Mouse (Mus musculus) hindbrain, embryonic 11.5 days (tissue): ENCODE data around the gene Cadps. TPM values are rescaled to one million over a fixed set of nuclear protein-coding genes. Genes with fewer than 3 reads are reported as not detected.

Source experiments
- ATAC-seq: fragments of 200-750 bp; cut with Nextera tagmentation; 2 replicates; pipeline ENCODE4 v1.8.0; 2017; ENCODE audit warnings: mild to moderate bottlenecking, moderate TSS enrichment, moderate library complexity; ENCODE audit not compliant: low FRiP score
- DNase-seq: peaks from one replicate; pipeline ENCODE4 v3.0.0-alpha.2; 2015; ENCODE audit warnings: low spot score
- H3K27ac ChIP-seq: fragments of 300-500 bp; sonication (generic); 2 replicates; pipeline ENCODE4 v1.5.1; 2014; ENCODE audit warnings: mild to moderate bottlenecking, low read depth, low read length
- H3K27me3 ChIP-seq: fragments of 300-500 bp; sonication (generic); 2 replicates; pipeline ENCODE4 v1.6.1; 2014; ENCODE audit warnings: mild to moderate bottlenecking, low read length, moderate library complexity, mixed read lengths; ENCODE audit not compliant: control insufficient read depth, insufficient read depth
- H3K36me3 ChIP-seq: fragments of 300-500 bp; sonication (generic); 2 replicates; pipeline ENCODE4 v1.6.1; 2014; ENCODE audit warnings: mild to moderate bottlenecking, low read length, moderate library complexity, mixed read lengths; ENCODE audit not compliant: control insufficient read depth, insufficient read depth
- H3K4me1 ChIP-seq: fragments of 300-500 bp; sonication (generic); replicated peaks from 2 replicates; pipeline ENCODE4 v1.6.1; 2014; ENCODE audit warnings: low read length, mixed read lengths; ENCODE audit not compliant: control insufficient read depth, insufficient read depth
- H3K4me2 ChIP-seq: fragments of 300-500 bp; sonication (generic); replicated peaks from 2 replicates; pipeline ENCODE4 v1.6.1; 2014; ENCODE audit warnings: mild to moderate bottlenecking, low read depth, low read length
- H3K4me3 ChIP-seq: fragments of 300-500 bp; sonication (generic); 2 replicates; pipeline ENCODE4 v1.5.1; 2014; ENCODE audit warnings: low read depth, low read length
- H3K9ac ChIP-seq: fragments of 300-500 bp; sonication (generic); 2 replicates; pipeline ENCODE4 v1.6.1; 2014; ENCODE audit warnings: low read depth, low read length
- H3K9me3 ChIP-seq: fragments of 300-500 bp; sonication (generic); 2 replicates; pipeline ENCODE4 v1.6.1; 2016; ENCODE audit warnings: low read length; ENCODE audit not compliant: control insufficient read depth
- WGBS: fragments of 180-500 bp; shearing (Covaris S2); extraction: QIAGEN DNeasy Blood & Tissue Kit; methylation state at CpG from one replicate; pipeline ENCODE4 v1.1.7; 2014; 5-methylcytosine and 5-hydroxymethylcytosine counted together
- polyA plus RNA-seq: library from polyadenylated mRNA; unstranded; fragments of >200 nt; fragmentation: Nextera tagmentation; extraction: Ambion mirVana; gene quantifications from 2 replicates; pipeline ENCODE4 v1.2.1, GENCODE M21; 2014

Gene Cadps
- polyA plus RNA-seq, 1 experiment from 2014 or later = 24.3 TPM

DNA sequence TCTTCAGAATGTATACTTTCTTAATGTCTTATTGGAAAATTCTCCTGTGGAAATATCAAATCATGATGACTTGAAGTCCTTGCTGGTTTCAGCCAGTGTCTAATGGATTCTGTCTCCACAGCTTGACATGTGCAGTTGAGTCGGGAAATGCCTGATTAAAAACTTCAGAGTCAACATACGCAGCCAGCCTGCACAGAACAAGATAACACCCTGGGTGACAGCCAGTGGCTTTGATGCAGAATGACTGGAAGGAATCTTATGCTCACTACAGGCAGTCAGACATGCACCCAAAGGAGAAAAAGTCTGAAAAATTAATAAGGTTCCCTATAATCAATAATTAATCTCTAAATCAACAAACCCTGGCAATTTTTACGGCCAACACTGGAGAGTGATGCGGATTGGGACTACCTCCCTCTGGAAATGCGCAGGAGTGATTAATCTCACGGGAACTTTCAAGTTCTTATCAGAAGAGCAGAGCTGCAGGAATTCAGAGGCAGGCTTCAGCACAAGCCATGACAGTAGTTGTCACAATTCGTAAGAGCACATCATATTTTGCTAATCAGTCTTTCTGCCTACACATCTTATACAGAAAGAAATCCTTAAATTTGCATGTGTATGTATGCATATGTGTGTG, 185.6 kb downstream of the Cadps start:
- DNase-seq = no peak
- ATAC-seq = no peak
- H3K4me2 ChIP-seq = no peak overlapping the region

DNA sequence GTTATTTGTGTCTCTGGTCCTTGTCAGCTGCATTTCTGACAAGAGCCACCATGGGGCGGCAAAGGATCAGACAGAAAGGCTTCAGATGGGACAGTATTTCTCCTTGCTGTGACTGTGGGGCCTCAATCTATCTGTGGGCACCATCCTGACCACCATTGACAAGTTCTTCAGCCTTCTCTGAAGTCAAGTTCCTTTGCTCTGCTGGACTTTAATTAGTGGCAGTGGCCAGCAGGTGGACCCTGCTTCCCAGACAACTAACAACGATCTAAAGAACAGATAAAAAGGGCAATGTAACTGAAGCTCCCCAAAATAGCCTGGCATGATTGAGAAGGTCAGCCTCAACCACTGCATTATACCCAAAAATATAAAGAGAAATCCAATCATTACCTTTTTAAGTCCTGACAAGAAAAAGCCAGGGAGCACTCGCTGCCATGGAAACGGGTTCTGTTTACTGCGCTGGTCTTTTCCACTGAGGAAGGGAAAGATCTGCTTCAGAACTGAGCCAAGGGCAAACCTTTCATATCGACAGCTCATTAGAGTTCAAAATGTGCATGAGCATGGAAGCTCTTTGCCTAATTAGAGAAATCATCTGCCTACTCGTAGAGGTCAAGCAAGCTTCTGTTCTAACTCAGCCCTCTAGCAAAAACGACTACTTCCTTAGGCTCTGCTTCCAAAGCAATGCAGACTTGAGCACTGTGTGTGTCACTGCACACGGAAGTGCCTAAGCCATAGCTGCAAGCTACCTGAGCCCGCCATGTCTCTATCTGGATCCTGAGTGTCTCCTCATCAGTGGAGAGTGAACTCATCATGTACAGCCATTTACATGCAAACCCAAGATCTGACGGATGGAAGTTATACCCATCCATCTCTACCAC, 198.4 kb downstream of the Cadps start:
- Histone ChIP-seq H3K9me3 (no peaks in the 10 kb centered on the region), H3K4me1 (no peaks in the 10 kb centered on the region), H3K4me3 (no peak overlapping the region), H3K27ac (no peak overlapping the region), H3K27me3 (no peaks in the 10 kb centered on the region), H3K36me3 (no peaks in the 10 kb centered on the region), H3K9ac (no peak overlapping the region), H3K4me2 (no peak overlapping the region)
- DNase-seq (peak; percentile 22), ATAC-seq (no peak)
- 81% methylated on average over 11 of the region's 11 CpGs for WGBS

More for the DNA sequence above, 185.6 kb downstream of the Cadps start:
- Histone ChIP-seq H3K4me3 (no peak overlapping the region), H3K27ac (no peak overlapping the region), H3K9ac (no peak overlapping the region), H3K4me1 (no peaks in the 10 kb centered on the region), H3K27me3 (no peaks in the 10 kb centered on the region), H3K36me3 (no peaks in the 10 kb centered on the region), H3K9me3 (no peaks in the 10 kb centered on the region)
- 82% methylated on average over 7 of the region's 7 CpGs for WGBS

DNA sequence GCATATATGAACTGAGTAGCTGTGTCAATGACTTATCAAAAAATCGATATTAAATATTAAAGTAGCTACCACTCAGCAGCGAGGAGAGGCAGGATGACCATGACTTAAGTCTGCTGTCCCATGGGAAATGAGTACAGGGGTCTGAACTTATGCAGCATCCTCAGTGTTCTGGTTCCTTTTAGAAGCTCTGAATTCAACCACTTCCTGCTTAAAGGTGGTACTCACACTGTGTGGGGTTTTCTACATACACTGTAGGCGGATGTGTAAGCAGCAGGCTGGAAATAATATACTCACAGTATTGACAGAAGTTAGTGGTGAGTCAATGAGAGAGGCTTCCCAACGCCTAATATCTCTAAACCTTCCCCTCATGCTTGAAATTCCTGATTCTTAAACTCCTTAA, 215.9 kb downstream of the Cadps start:
- H3K27ac ChIP-seq = no peak overlapping the region
- no peaks in the 10 kb centered on the region for H3K9me3 ChIP-seq
- 91% methylated on average over 4 of the region's 4 CpGs for WGBS
- DNase-seq (no peak), ATAC-seq (no peak)
- H3K4me1 ChIP-seq = no peaks in the 10 kb centered on the region
- H3K4me3 ChIP-seq = no peak overlapping the region
- H3K9ac ChIP-seq = no peak overlapping the region
- H3K27me3 ChIP-seq = no peaks in the 10 kb centered on the region
- no peaks in the 10 kb centered on the region for H3K36me3 ChIP-seq
- no peak overlapping the region for H3K4me2 ChIP-seq

DNA sequence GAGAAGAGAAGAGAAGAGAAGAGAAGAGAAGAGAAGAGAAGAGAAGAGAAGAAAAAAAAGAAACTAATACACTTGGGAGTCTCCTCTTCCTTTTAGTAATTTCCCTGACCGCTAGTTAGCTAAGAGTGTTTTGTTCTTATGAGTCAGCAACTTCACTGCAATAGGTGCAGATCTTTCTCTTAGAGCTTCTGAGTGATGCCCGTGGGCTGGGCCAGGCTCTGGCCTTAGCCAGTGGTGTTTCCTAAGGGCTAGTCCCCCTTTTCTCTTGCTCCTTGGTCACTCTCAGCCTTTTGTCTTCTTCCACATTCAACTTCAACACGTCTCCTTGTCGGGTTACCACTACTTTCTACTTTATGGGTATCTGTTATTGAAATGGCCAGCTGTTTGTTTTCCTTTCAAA, 216.7 kb downstream of the Cadps start:
- H3K9me3 ChIP-seq = no peaks in the 10 kb centered on the region
- H3K4me3 ChIP-seq = no peak overlapping the region
- no peaks in the 10 kb centered on the region for H3K27me3 ChIP-seq
- H3K4me2 ChIP-seq = no peak overlapping the region
- no peaks in the 10 kb centered on the region for H3K4me1 ChIP-seq
- no peaks in the 10 kb centered on the region for H3K36me3 ChIP-seq
- ATAC-seq (no peak), DNase-seq (no peak)
- 85% methylated on average over 4 of the region's 4 CpGs for WGBS
- no peak overlapping the region for H3K27ac ChIP-seq
- no peak overlapping the region for H3K9ac ChIP-seq

DNA sequence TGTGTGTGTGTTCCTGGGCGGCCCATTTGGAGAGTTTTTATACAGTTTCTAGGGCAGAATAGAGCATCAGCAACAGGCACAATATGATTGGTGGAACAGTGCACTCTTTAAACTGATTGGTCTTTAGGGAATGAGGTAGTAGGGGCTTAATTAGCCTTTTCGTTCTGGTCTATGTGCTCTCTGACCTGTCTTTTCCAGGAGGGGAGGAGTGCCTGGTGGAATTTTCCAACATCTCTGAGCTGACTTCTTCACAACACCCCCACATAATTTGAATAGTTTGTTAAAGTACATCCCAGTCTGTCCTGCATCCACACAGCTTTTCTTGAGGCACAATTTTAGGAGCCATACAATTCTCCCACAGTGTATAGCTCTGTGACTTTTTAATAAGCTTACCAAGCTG, 220.8 kb downstream of the Cadps start:
- ATAC-seq (no peak), DNase-seq (no peak)
- H3K9me3 ChIP-seq = no peaks in the 10 kb centered on the region
- WGBS = 95% methylated on average over 2 of the region's 2 CpGs
- no peak overlapping the region for H3K4me2 ChIP-seq
- H3K27ac ChIP-seq = no peak overlapping the region
- no peaks in the 10 kb centered on the region for H3K36me3 ChIP-seq
- H3K4me1 ChIP-seq = no peaks in the 10 kb centered on the region
- H3K4me3 ChIP-seq = no peak overlapping the region
- no peak overlapping the region for H3K9ac ChIP-seq
- H3K27me3 ChIP-seq = no peaks in the 10 kb centered on the region

DNA sequence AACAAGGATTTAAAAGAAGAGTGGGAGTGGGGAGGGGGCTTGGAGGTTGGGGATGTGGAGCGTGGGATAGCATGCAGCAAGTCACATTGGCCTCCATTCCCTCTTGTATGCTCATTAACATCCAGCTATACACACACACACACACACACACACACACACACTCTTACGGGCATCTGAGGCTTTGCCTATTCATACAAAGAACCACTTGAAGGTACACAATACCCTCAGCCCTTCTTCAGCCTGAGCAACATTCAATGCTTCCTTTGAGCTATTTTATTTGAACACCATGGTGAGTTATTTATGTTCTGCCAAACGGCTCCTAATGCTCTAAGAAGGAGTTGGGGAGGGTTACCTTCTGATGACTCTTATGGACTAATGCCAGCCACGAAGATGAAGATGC, 227.6 kb downstream of the Cadps start:
- ATAC-seq (no peak), DNase-seq (no peak)
- no peak overlapping the region for H3K4me2 ChIP-seq
- H3K4me1 ChIP-seq = no peaks in the 10 kb centered on the region
- no peak overlapping the region for H3K9ac ChIP-seq
- WGBS = 58% methylated on average over 4 of the region's 4 CpGs
- no peaks in the 10 kb centered on the region for H3K36me3 ChIP-seq
- no peak overlapping the region for H3K27ac ChIP-seq
- H3K27me3 ChIP-seq = no peaks in the 10 kb centered on the region
- H3K9me3 ChIP-seq = no peaks in the 10 kb centered on the region
- no peak overlapping the region for H3K4me3 ChIP-seq

DNA sequence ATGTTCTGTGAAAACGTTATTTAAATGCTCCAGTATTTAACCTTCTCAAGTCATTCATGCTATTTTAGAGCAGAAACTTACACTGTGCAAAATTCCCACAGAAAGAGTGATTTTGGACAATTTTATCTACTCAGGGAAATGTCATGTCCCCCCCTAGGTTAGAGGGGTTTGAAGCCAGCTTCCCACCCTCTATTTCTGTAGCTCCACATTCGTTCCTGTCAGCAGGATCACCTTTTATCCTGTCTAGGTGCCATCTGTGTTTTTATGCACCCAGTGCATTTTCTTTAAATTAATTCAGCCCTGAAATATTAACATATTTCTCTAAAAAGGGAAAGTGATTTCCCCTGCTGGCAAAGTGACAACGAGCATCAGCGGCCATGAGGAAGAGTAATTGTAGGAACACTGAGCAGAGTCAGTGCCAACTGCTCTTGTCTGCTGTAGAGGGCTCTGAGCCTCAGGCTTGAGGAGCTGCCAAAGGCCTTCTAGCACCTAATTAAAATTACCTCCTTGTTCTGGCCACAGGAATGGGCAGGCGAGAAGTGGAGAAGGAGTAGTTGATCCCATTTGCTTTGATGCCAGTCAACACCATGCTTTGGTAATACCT, 230.3 kb downstream of the Cadps start:
- no peak overlapping the region for H3K9ac ChIP-seq
- WGBS = 84% methylated on average over 5 of the region's 5 CpGs
- no peak overlapping the region for H3K4me2 ChIP-seq
- DNase-seq (no peak), ATAC-seq (no peak)
- H3K27me3 ChIP-seq = no peaks in the 10 kb centered on the region
- H3K4me1 ChIP-seq = no peaks in the 10 kb centered on the region
- H3K27ac ChIP-seq = no peak overlapping the region
- H3K9me3 ChIP-seq = no peaks in the 10 kb centered on the region
- no peak overlapping the region for H3K4me3 ChIP-seq
- no peaks in the 10 kb centered on the region for H3K36me3 ChIP-seq

DNA sequence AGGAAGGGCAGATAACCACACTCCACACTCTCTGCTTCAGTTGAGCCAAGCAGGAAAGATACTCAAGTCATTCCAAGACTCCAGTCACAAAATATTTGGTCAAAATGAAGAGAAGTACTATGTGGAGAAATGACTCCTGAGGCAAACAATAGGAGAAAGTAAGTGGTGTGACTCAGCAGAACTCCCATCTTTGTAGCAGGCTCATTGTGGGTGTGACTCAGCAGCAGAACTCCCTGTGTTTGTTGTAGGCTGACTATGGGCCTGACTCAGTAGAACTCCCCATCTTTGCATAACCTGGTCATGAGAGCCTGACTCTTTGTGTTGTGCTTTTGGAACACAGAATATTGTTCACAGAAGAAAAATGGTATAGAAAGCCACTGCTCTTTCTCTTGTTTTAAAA, 231.1 kb downstream of the Cadps start:
- Histone ChIP-seq H3K27me3 (no peaks in the 10 kb centered on the region), H3K27ac (no peak overlapping the region), H3K4me1 (no peaks in the 10 kb centered on the region), H3K9me3 (no peaks in the 10 kb centered on the region), H3K4me3 (no peak overlapping the region), H3K9ac (no peak overlapping the region), H3K36me3 (no peaks in the 10 kb centered on the region), H3K4me2 (no peak overlapping the region)
- DNase-seq (no peak), ATAC-seq (no peak)

DNA sequence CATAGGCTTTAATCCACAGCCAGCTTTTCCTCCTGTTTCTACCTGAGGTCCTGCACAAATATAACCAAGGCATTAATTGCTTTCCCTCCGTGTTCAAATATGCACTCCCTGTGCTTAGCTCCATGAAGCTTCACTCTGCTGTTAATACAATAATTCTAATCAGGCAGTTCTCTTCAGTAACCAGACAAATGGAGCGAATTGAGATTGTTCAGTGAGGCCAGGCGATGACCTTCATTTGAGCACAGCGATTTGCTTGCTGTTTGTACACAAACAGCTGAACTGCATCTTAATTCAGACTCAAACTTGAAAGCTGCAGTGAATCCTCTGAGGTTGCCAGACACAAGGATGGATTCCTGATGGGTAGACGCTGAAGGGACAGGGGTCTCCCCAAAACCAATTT, 239.3 kb downstream of the Cadps start:
- ATAC-seq (no peak), DNase-seq (no peak)
- H3K36me3 ChIP-seq = no peaks in the 10 kb centered on the region
- 83% methylated on average over 5 of the region's 5 CpGs for whole genome bisulfite sequencing
- no peak overlapping the region for H3K4me3 ChIP-seq
- no peaks in the 10 kb centered on the region for H3K9me3 ChIP-seq
- no peak overlapping the region for H3K4me2 ChIP-seq
- no peak overlapping the region for H3K27ac ChIP-seq
- no peaks in the 10 kb centered on the region for H3K27me3 ChIP-seq
- no peak overlapping the region for H3K9ac ChIP-seq
- H3K4me1 ChIP-seq = no peaks in the 10 kb centered on the region
